Mouse (Mus musculus) heart, embryonic 11.5 days (tissue): Measurements from ENCODE around the gene Pigp. TPM values are rescaled to one million over a fixed set of nuclear protein-coding genes. Genes with fewer than 3 reads are reported as not detected.

Experiments
- ATAC-seq: fragments of 200-750 bp; cut with Nextera tagmentation; replicated peaks from 2 replicates; pipeline ENCODE4 v1.8.0; 2017; ENCODE audit warnings: moderate library complexity; ENCODE audit not compliant: insufficient number of reproducible peaks, low FRiP score, low TSS enrichment
- H3K27ac ChIP-seq: fragments of 300-500 bp; sonication (generic); 2 replicates; pipeline ENCODE4 v1.5.1; 2014; ENCODE audit warnings: mild to moderate bottlenecking, low read depth, low read length
- H3K27me3 ChIP-seq: fragments of 300-500 bp; sonication (generic); 2 replicates; pipeline ENCODE4 v1.6.1; 2014; ENCODE audit warnings: mild to moderate bottlenecking, low read length, mixed read lengths; ENCODE audit not compliant: control insufficient read depth, insufficient read depth
- H3K36me3 ChIP-seq: fragments of 300-500 bp; sonication (generic); 2 replicates; pipeline ENCODE4 v1.6.1; 2014; ENCODE audit warnings: mild to moderate bottlenecking, low read length, moderate library complexity, mixed read lengths; ENCODE audit not compliant: control insufficient read depth, insufficient read depth
- H3K4me1 ChIP-seq: fragments of 300-500 bp; sonication (generic); 2 replicates; pipeline ENCODE4 v1.6.1; 2014; ENCODE audit warnings: low read length; ENCODE audit not compliant: control insufficient read depth, insufficient read depth
- H3K4me2 ChIP-seq: fragments of 300-500 bp; sonication (generic); 2 replicates; pipeline ENCODE4 v1.6.1; 2014; ENCODE audit warnings: mild to moderate bottlenecking, moderate library complexity
- H3K4me3 ChIP-seq: fragments of 300-500 bp; sonication (generic); 2 replicates; pipeline ENCODE4 v1.5.1; 2014; ENCODE audit warnings: low read depth, low read length
- H3K9ac ChIP-seq: fragments of 300-500 bp; sonication (generic); 2 replicates; pipeline ENCODE4 v1.6.1; 2014; ENCODE audit warnings: mild to moderate bottlenecking, low read depth, low read length, moderate library complexity
- H3K9me3 ChIP-seq: fragments of 300-500 bp; sonication (generic); replicated peaks from 2 replicates; pipeline ENCODE4 v1.6.1; 2016; ENCODE audit warnings: low read length; ENCODE audit not compliant: control insufficient read depth
- WGBS: fragments of 180-500 bp; shearing (Covaris S2); extraction: QIAGEN DNeasy Blood & Tissue Kit; methylation state at CpG from one replicate; pipeline ENCODE4 v1.1.7; 2014; ENCODE audit not compliant: insufficient replicate concordance; 5-methylcytosine and 5-hydroxymethylcytosine counted together
- polyA plus RNA-seq: library from polyadenylated mRNA; unstranded; fragments of >200 nt; fragmentation: Nextera tagmentation; extraction: Ambion mirVana; gene quantifications from 2 replicates; pipeline ENCODE4 v1.2.1, GENCODE M21; 2014

Pigp gene
- polyA plus RNA-seq, 1 experiment from 2014 or later = 86.1 TPM

- ATAC-seq = no peak
- H3K36me3 ChIP-seq = no peaks in the 10 kb centered on the region
- peak overlapping the region; percentile 93 for H3K4me3 ChIP-seq
- H3K27ac ChIP-seq = peak overlapping the region; percentile 98
- H3K4me2 ChIP-seq = peak overlapping the region; percentile 70
- peak overlapping the region; percentile 95 for H3K9ac ChIP-seq
- no peaks in the 10 kb centered on the region for H3K9me3 ChIP-seq
- WGBS = 9% methylated on average over 6 of the region's 6 CpGs
- H3K27me3 ChIP-seq = no peaks in the 10 kb centered on the region
- peaks cover 14% of the 10 kb centered on the region for H3K4me1 ChIP-seq
Observed at GRCm38 (mm10) chr16:94369596-94370172, 2.0 kb downstream of the Pigp start.

GRCm38 (mm10) chr16:94365435-94365834, 6.2 kb downstream of the Pigp start:
- Histone ChIP-seq H3K27me3 (no peaks in the 10 kb centered on the region), H3K9me3 (no peaks in the 10 kb centered on the region), H3K36me3 (no peaks in the 10 kb centered on the region), H3K9ac (no peak overlapping the region), H3K4me1 (peaks cover 18% of the 10 kb centered on the region), H3K27ac (no peak overlapping the region), H3K4me3 (no peak overlapping the region), H3K4me2 (no peak overlapping the region)
- WGBS = 88% methylated on average over 3 of the region's 3 CpGs
- ATAC-seq = no peak

GRCm38 (mm10) chr16:94363814-94364213, 7.8 kb downstream of the Pigp start:
- Histone ChIP-seq H3K36me3 (no peaks in the 10 kb centered on the region), H3K27ac (no peak overlapping the region), H3K4me1 (peaks cover 8% of the 10 kb centered on the region; the same call in 1 of the 2 replicates), H3K4me3 (no peak overlapping the region), H3K4me2 (no peak overlapping the region), H3K9me3 (no peaks in the 10 kb centered on the region), H3K9ac (no peak overlapping the region), H3K27me3 (no peaks in the 10 kb centered on the region)
- no peak for ATAC-seq
- 79% methylated on average over 4 of the region's 4 CpGs for WGBS

DNA sequence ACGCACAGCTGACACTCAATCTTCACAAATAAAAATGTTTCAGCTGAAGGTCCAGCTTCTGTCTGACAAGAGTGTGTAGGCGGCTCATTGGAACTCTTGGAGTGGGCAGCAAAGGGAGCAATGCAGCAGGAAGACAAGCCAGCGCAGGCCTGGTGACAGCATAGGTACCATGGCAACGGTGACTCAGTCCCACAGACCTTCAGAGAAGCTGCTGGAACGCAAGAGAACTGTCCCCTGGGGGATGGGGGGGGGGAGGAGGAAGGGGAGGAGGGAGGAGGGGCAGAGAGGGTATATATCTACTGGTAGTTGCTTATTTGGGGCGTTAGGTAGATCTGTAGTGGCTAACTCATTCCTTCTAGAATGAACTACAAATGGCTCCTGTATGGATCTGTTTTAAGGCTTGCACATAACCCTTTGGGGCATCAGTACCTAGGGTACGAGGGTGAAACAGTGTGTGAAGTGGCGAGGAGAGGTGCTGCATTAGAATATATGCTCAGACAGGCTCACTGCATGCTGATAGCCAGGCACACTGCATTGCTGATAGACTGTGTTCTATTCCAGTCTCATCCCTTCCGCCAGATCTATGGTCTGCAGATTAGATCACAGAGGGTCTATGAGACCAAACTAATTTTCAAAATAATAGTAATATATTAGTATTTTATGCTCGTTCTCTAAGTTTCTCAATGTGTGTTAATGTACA, 9.3 kb downstream of the Pigp start:
- Histone ChIP-seq H3K36me3 (no peaks in the 10 kb centered on the region), H3K27me3 (no peaks in the 10 kb centered on the region), H3K4me1 (peaks cover 8% of the 10 kb centered on the region; the same call in 1 of the 2 replicates), H3K4me3 (no peak overlapping the region), H3K4me2 (peak overlapping the region; percentile 22; the same call in 1 of the 2 replicates), H3K27ac (peak overlapping the region; percentile 71), H3K9ac (no peak overlapping the region), H3K9me3 (no peaks in the 10 kb centered on the region)
- 0 out of 2 replicates have a peak, but pooled peaks have one; percentile 55 for ATAC-seq
- 38% methylated on average over 10 of the region's 10 CpGs for WGBS

DNA sequence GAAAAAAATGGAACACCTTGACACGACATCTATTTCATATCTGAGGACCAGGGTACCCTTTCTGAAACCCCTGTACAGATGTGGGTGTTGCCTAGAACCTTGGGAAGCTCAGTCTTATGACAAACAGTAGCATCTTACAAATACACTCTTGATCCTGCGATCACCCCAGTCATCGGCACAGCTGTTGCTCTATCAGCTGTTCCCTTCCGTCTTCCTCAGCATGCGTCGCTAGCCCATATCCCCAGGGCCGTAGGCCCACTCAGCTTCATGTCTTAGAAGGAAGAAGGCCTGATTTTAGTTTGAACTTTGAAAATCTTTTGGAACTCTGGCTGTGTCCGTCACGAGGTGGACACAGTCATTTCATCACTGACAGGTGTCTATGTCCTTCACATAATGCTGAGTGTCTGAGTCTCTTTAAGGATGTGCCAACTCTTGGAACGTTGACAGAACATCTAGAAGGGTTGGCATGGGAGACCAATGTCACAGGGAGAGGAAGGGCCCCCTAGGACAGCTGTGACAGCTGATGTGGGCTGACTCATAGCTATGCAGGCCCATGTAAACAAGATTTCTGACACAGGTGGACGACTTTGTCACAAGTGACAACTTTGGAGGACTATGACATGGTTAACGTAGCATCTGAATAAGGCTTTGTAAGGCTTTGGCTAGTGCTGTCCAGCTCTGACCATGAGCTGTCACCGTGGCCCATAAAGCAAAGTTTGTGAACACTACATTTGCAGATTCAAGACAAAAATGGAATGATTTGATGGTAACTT, 10.9 kb downstream of the Pigp start:
- Histone ChIP-seq H3K9ac (no peak overlapping the region), H3K36me3 (no peaks in the 10 kb centered on the region), H3K4me2 (no peak overlapping the region), H3K4me1 (peaks cover 8% of the 10 kb centered on the region; the same call in 1 of the 2 replicates), H3K27me3 (no peaks in the 10 kb centered on the region), H3K27ac (no peak overlapping the region), H3K4me3 (no peak overlapping the region), H3K9me3 (no peaks in the 10 kb centered on the region)
- ATAC-seq = no peak
- 83% methylated on average over 13 of the region's 13 CpGs for WGBS

DNA sequence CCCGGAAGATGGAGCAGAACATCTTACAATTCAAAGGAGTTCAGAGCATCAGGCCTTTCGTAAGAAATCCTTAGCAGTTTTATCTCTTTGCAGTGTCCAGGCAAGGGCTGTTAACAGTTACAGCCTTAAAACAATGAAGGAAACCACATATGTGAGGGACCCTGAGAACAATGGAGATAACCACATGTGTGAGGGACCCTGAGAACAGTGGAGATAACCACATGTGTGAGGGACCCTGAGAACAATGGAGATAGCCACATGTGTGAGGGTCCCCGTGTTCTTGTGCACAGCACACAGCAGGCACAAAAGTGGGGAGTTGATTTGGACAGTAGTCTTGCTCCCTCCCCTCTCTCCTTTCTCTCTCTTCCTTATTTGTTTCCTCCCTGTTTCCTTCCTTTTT, 13.6 kb downstream of the Pigp start:
- WGBS = 70% methylated on average over 3 of the region's 3 CpGs
- H3K4me2 ChIP-seq = no peak overlapping the region

DNA sequence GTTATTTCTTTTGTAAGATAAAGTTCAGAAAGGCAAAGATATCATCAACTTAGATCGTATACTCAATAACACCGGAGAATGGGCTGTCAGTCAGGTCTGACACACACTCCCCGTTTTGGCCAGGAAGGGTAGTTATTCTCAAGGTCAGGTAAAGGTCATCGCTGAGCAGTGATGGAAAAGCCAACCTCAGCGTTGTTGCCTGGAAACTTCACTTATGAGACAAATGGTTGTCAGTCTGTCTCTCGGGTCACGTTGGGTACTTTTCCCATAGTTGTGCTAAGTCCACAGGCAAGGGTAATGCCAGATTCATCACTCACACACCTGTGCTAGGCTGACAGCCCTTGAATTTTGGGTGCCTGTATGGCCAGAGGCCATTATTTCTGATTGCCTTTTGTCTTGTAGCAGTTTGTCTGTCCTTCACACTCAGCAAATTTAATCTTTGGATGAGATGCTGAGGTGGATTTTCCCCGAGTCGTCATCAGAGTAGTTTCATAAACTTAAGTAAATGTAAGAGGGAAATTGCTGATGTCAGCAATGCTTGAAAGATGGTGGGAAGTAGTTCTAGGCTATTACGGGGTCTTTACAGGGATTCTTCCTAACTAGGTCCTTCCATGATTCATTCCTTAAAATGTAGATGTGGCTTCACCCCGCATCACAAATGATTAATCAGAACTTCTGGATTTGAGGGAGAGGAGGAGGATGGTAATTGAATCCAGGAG, 14.7 kb downstream of the Pigp start:
- 66% methylated on average over 11 of the region's 11 CpGs for WGBS
- H3K9me3 ChIP-seq = no peaks in the 10 kb centered on the region
- H3K4me2 ChIP-seq = no peak overlapping the region
- no peak overlapping the region for H3K9ac ChIP-seq
- no peaks in the 10 kb centered on the region for H3K36me3 ChIP-seq
- peaks cover 2% of the 10 kb centered on the region; the same call in 1 of the 2 replicates for H3K4me1 ChIP-seq
- no peak overlapping the region for H3K4me3 ChIP-seq
- ATAC-seq = no peak
- H3K27me3 ChIP-seq = no peaks in the 10 kb centered on the region
- no peak overlapping the region for H3K27ac ChIP-seq

More for the DNA sequence above, 13.6 kb downstream of the Pigp start:
- Histone ChIP-seq H3K27ac (no peak overlapping the region), H3K4me3 (no peak overlapping the region), H3K27me3 (no peaks in the 10 kb centered on the region), H3K36me3 (no peaks in the 10 kb centered on the region), H3K4me1 (peaks cover 8% of the 10 kb centered on the region; the same call in 1 of the 2 replicates), H3K9ac (no peak overlapping the region), H3K9me3 (no peaks in the 10 kb centered on the region)
- no peak for ATAC-seq

DNA sequence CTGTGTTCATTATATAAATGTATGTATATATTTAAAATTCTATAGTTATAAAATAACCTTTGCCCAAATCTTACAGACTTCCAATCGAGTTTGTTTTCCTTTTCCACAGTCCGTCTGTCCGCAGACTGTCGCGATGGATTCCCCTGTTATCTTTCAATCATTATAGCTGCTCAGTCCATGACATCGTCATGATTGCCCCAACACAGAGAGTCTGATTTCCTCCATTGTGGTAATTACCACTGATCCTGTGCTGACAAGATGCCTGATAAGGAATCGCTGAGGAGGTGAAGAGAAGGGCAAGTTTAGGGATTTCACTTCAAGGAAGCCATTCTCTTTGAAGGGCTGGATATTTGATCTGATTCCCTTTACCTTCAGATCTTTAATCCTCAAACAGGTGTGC, 15.6 kb downstream of the Pigp start:
- Histone ChIP-seq H3K27me3 (no peaks in the 10 kb centered on the region), H3K9ac (no peak overlapping the region), H3K27ac (no peak overlapping the region), H3K36me3 (no peaks in the 10 kb centered on the region), H3K4me2 (no peak overlapping the region), H3K4me1 (no peaks in the 10 kb centered on the region), H3K4me3 (no peak overlapping the region), H3K9me3 (no peaks in the 10 kb centered on the region)
- no peak for ATAC-seq
- WGBS = 42% methylated on average over 7 of the region's 7 CpGs
